Mouse (Mus musculus): ENCODE measurements around the gene Epsti1. TPM values are rescaled to one million over a fixed set of nuclear protein-coding genes. Genes with fewer than 3 reads are reported as not detected.

Gene Epsti1
- 0.53 and 0.73 TPM in 2 replicates for polyA plus RNA-seq (2014; fragmentation: Nextera tagmentation; extraction: Ambion mirVana)

GRCm38 (mm10) chr14:77904171-77904762 is at the start of gene Epsti1:
Epsti1 (plus strand) TSS chr14:77904239.
- H3K27me3 ChIP-seq (ENCODE audit: control insufficient read depth, insufficient read depth, low read length): no peaks in the 10 kb centered on the region
- 56% methylated on average over 15 of the region's 15 CpGs for WGBS
- no peak within 1 kb of the TSS for H3K27ac ChIP-seq (ENCODE audit: low read depth, low read length)
- H3K4me2 ChIP-seq (replicated peaks; ENCODE audit: low read depth, low read length): no peak within 1 kb of the TSS; the same call in 1 of the 2 replicates
- no peak within 1 kb of the TSS for H3K9ac ChIP-seq (ENCODE audit: low read depth, low read length)
- H3K4me1 ChIP-seq (ENCODE audit: control insufficient read depth, insufficient read depth, low read length): no peaks in the 10 kb centered on the region
- no peak within 1 kb of the TSS; the same call in 1 of the 2 replicates for H3K4me3 ChIP-seq (ENCODE audit: low read length)
- no peaks in the 10 kb centered on the region for H3K9me3 ChIP-seq (ENCODE audit: control insufficient read depth, low read length)
- ATAC-seq (ENCODE audit: low FRiP score, low TSS enrichment): no peak
- H3K36me3 ChIP-seq (ENCODE audit: control insufficient read depth, insufficient read depth, low read length): no peaks in the 10 kb centered on the region

- H3K4me3 ChIP-seq (ENCODE audit: low read length): no peak overlapping the region
- ATAC-seq (ENCODE audit: low FRiP score, low TSS enrichment): no peak
- H3K4me2 ChIP-seq (replicated peaks; ENCODE audit: low read depth, low read length): no peak overlapping the region
- 92% methylated on average over 1 of the region's 1 CpGs for WGBS
- no peaks in the 10 kb centered on the region for H3K27me3 ChIP-seq (ENCODE audit: control insufficient read depth, insufficient read depth, low read length)
- H3K4me1 ChIP-seq (ENCODE audit: control insufficient read depth, insufficient read depth, low read length): no peaks in the 10 kb centered on the region
- no peak overlapping the region for H3K27ac ChIP-seq (ENCODE audit: low read depth, low read length)
- H3K36me3 ChIP-seq (ENCODE audit: control insufficient read depth, insufficient read depth, low read length): no peaks in the 10 kb centered on the region
- H3K9ac ChIP-seq (ENCODE audit: low read depth, low read length): no peak overlapping the region
- no peaks in the 10 kb centered on the region for H3K9me3 ChIP-seq (ENCODE audit: control insufficient read depth, low read length)
Observed at GRCm38 (mm10) chr14:77859894-77860293, 44.1 kb upstream of the Epsti1 start.

- H3K27ac ChIP-seq (ENCODE audit: low read depth, low read length): no peak overlapping the region
- H3K4me3 ChIP-seq (ENCODE audit: low read length): no peak overlapping the region
- no peaks in the 10 kb centered on the region for H3K36me3 ChIP-seq (ENCODE audit: control insufficient read depth, insufficient read depth, low read length)
- H3K9ac ChIP-seq (ENCODE audit: low read depth, low read length): no peak overlapping the region
- ATAC-seq (ENCODE audit: low FRiP score, low TSS enrichment): no peak
- no peaks in the 10 kb centered on the region for H3K4me1 ChIP-seq (ENCODE audit: control insufficient read depth, insufficient read depth, low read length)
- no peak overlapping the region for H3K4me2 ChIP-seq (replicated peaks; ENCODE audit: low read depth, low read length)
- H3K9me3 ChIP-seq (ENCODE audit: control insufficient read depth, low read length): no peaks in the 10 kb centered on the region
- H3K27me3 ChIP-seq (ENCODE audit: control insufficient read depth, insufficient read depth, low read length): no peaks in the 10 kb centered on the region
- WGBS: 40% methylated on average over 5 of the region's 5 CpGs
Observed at GRCm38 (mm10) chr14:77860841-77861560, 43.0 kb upstream of the Epsti1 start.

GRCm38 (mm10) chr14:77864051-77864450 is 40.0 kb upstream of the Epsti1 start:
- H3K27me3 ChIP-seq (ENCODE audit: control insufficient read depth, insufficient read depth, low read length): no peaks in the 10 kb centered on the region
- H3K9ac ChIP-seq (ENCODE audit: low read depth, low read length): no peak overlapping the region
- no peak for ATAC-seq (ENCODE audit: low FRiP score, low TSS enrichment)
- no peak overlapping the region for H3K4me3 ChIP-seq (ENCODE audit: low read length)
- WGBS: 85% methylated on average over 3 of the region's 3 CpGs
- no peak overlapping the region for H3K4me2 ChIP-seq (replicated peaks; ENCODE audit: low read depth, low read length)
- no peaks in the 10 kb centered on the region for H3K9me3 ChIP-seq (ENCODE audit: control insufficient read depth, low read length)
- no peaks in the 10 kb centered on the region for H3K36me3 ChIP-seq (ENCODE audit: control insufficient read depth, insufficient read depth, low read length)
- H3K27ac ChIP-seq (ENCODE audit: low read depth, low read length): no peak overlapping the region
- H3K4me1 ChIP-seq (ENCODE audit: control insufficient read depth, insufficient read depth, low read length): no peaks in the 10 kb centered on the region

GRCm38 (mm10) chr14:77864510-77864909 is 39.5 kb upstream of the Epsti1 start:
- no peaks in the 10 kb centered on the region for H3K27me3 ChIP-seq (ENCODE audit: control insufficient read depth, insufficient read depth, low read length)
- H3K4me1 ChIP-seq (ENCODE audit: control insufficient read depth, insufficient read depth, low read length): no peaks in the 10 kb centered on the region
- no peaks in the 10 kb centered on the region for H3K36me3 ChIP-seq (ENCODE audit: control insufficient read depth, insufficient read depth, low read length)

GRCm38 (mm10) chr14:77867601-77868000 is 36.4 kb upstream of the Epsti1 start:
- Histone ChIP-seq H3K4me1 (ENCODE audit: control insufficient read depth, insufficient read depth, low read length) (no peaks in the 10 kb centered on the region), H3K9me3 (ENCODE audit: control insufficient read depth, low read length) (no peaks in the 10 kb centered on the region), H3K27me3 (ENCODE audit: control insufficient read depth, insufficient read depth, low read length) (no peaks in the 10 kb centered on the region), H3K4me3 (ENCODE audit: low read length) (no peak overlapping the region), H3K36me3 (ENCODE audit: control insufficient read depth, insufficient read depth, low read length) (no peaks in the 10 kb centered on the region), H3K4me2 (replicated peaks; ENCODE audit: low read depth, low read length) (no peak overlapping the region), H3K9ac (ENCODE audit: low read depth, low read length) (no peak overlapping the region), H3K27ac (ENCODE audit: low read depth, low read length) (no peak overlapping the region)
- 93% methylated on average over 5 of the region's 5 CpGs for WGBS
- no peak for ATAC-seq (ENCODE audit: low FRiP score, low TSS enrichment)

More at GRCm38 (mm10) chr14:77864510-77864909, 39.5 kb upstream of the Epsti1 start:
- Histone ChIP-seq H3K4me3 (ENCODE audit: low read length) (no peak overlapping the region), H3K9ac (ENCODE audit: low read depth, low read length) (no peak overlapping the region), H3K27ac (ENCODE audit: low read depth, low read length) (no peak overlapping the region), H3K9me3 (ENCODE audit: control insufficient read depth, low read length) (no peaks in the 10 kb centered on the region), H3K4me2 (replicated peaks; ENCODE audit: low read depth, low read length) (no peak overlapping the region)
- no peak for ATAC-seq (ENCODE audit: low FRiP score, low TSS enrichment)
- WGBS: 90% methylated on average over 6 of the region's 6 CpGs

GRCm38 (mm10) chr14:77870926-77871325 is 33.1 kb upstream of the Epsti1 start:
- Histone ChIP-seq H3K9me3 (ENCODE audit: control insufficient read depth, low read length) (no peaks in the 10 kb centered on the region), H3K36me3 (ENCODE audit: control insufficient read depth, insufficient read depth, low read length) (no peaks in the 10 kb centered on the region), H3K9ac (ENCODE audit: low read depth, low read length) (no peak overlapping the region), H3K27me3 (ENCODE audit: control insufficient read depth, insufficient read depth, low read length) (no peaks in the 10 kb centered on the region), H3K4me1 (ENCODE audit: control insufficient read depth, insufficient read depth, low read length) (no peaks in the 10 kb centered on the region), H3K4me3 (ENCODE audit: low read length) (no peak overlapping the region), H3K27ac (ENCODE audit: low read depth, low read length) (no peak overlapping the region), H3K4me2 (replicated peaks; ENCODE audit: low read depth, low read length) (no peak overlapping the region)
- 83% methylated on average over 3 of the region's 3 CpGs for WGBS
- ATAC-seq (ENCODE audit: low FRiP score, low TSS enrichment): no peak

- ATAC-seq (ENCODE audit: low FRiP score, low TSS enrichment): no peak
Observed at GRCm38 (mm10) chr14:77871380-77871975, 32.6 kb upstream of the Epsti1 start.

More at GRCm38 (mm10) chr14:77871380-77871975, 32.6 kb upstream of the Epsti1 start:
- Histone ChIP-seq H3K4me1 (ENCODE audit: control insufficient read depth, insufficient read depth, low read length) (no peaks in the 10 kb centered on the region), H3K4me2 (replicated peaks; ENCODE audit: low read depth, low read length) (no peak overlapping the region), H3K9ac (ENCODE audit: low read depth, low read length) (no peak overlapping the region), H3K36me3 (ENCODE audit: control insufficient read depth, insufficient read depth, low read length) (no peaks in the 10 kb centered on the region), H3K4me3 (ENCODE audit: low read length) (no peak overlapping the region), H3K27me3 (ENCODE audit: control insufficient read depth, insufficient read depth, low read length) (no peaks in the 10 kb centered on the region), H3K9me3 (ENCODE audit: control insufficient read depth, low read length) (no peaks in the 10 kb centered on the region), H3K27ac (ENCODE audit: low read depth, low read length) (no peak overlapping the region)
- WGBS: 92% methylated on average over 6 of the region's 6 CpGs

Data from kidney, embryonic 14.5 days (tissue).